Mouse (Mus musculus) lung, adult 18-20 months (tissue): ENCODE measurements around the gene Teddm2.

Source experiments
- DNase-seq, 2 experiments: peaks; one replicate each; pipeline ENCODE4 v3.0.0; 2022; ENCODE audit warnings: mixed read lengths in 2 of 2

Gene Teddm2

GRCm38 (mm10) chr1:153814278-153814677 lies 85.8 kb downstream of the Teddm2 start:
- DNase-seq: no peak

GRCm38 (mm10) chr1:153807390-153807993 lies 92.5 kb downstream of the Teddm2 start:
- peak; percentile 37 to 52 for DNase-seq

GRCm38 (mm10) chr1:153803530-153803929 lies 96.5 kb downstream of the Teddm2 start:
- no peak for DNase-seq

- peak in 1 of 2 experiments; percentile 22 for DNase-seq
Measured at GRCm38 (mm10) chr1:153802691-153803090, 97.3 kb downstream of the Teddm2 start.
